Mouse (Mus musculus): ENCODE results near the gene Gm5741.

The Gm5741 gene

GRCm38 (mm10) chr8:85074167-85074566 is 6.4 kb upstream of the Gm5741 start:
- DNase-seq (ENCODE audit: extremely low read depth, low read depth, low spot score), result no peak

- DNase-seq (ENCODE audit: extremely low read depth, low read depth, low spot score), result no peak
These were observed 5.3 kb upstream of the Gm5741 start for GRCm38 (mm10) chr8:85073041-85073612.

GRCm38 (mm10) chr8:85072364-85072929 is 4.7 kb upstream of the Gm5741 start:
- no peak for DNase-seq (ENCODE audit: extremely low read depth, low read depth, low spot score)

GRCm38 (mm10) chr8:85071514-85072281 is 3.9 kb upstream of the Gm5741 start, which contains the start of gene Dhps:
Gene Dhps, plus strand, starts transcription at chr8:85071757.
- DNase-seq (ENCODE audit: extremely low read depth, low read depth, low spot score), result no peak

- DNase-seq (ENCODE audit: extremely low read depth, low read depth, low spot score), result no peak
These were observed 3.3 kb upstream of the Gm5741 start for GRCm38 (mm10) chr8:85071041-85071440.

- peak; percentile 69 for DNase-seq (ENCODE audit: extremely low read depth, low read depth, low spot score)
These were observed 627 bp downstream of the Gm5741 start for GRCm38 (mm10) chr8:85067155-85067554.

GRCm38 (mm10) chr8:85065213-85065612 is 2.6 kb downstream of the Gm5741 start:
- DNase-seq (ENCODE audit: extremely low read depth, low read depth, low spot score), result no peak

- no peak for DNase-seq (ENCODE audit: extremely low read depth, low read depth, low spot score)
These were observed 5.2 kb downstream of the Gm5741 start for GRCm38 (mm10) chr8:85062603-85063002.

GRCm38 (mm10) chr8:85059879-85060616 is 7.7 kb downstream of the Gm5741 start, which contains the start of gene Fbxw9:
Gene Fbxw9, plus strand, starts transcription at chr8:85060055.
- DNase-seq (ENCODE audit: extremely low read depth, low read depth, low spot score), result no peak

- no peak for DNase-seq (ENCODE audit: extremely low read depth, low read depth, low spot score)
These were observed 10.4 kb downstream of the Gm5741 start for GRCm38 (mm10) chr8:85057367-85057766.

- DNase-seq (ENCODE audit: extremely low read depth, low read depth, low spot score), result peak; percentile 92
These were observed 24.2 kb downstream of the Gm5741 start for GRCm38 (mm10) chr8:85043619-85044018.

GRCm38 (mm10) chr8:85037681-85038531 is 29.9 kb downstream of the Gm5741 start:
- no peak for DNase-seq (ENCODE audit: extremely low read depth, low read depth, low spot score)

GRCm38 (mm10) chr8:85037366-85037680 is 30.5 kb downstream of the Gm5741 start:
- no peak for DNase-seq (ENCODE audit: extremely low read depth, low read depth, low spot score)

- peak; percentile 94 for DNase-seq (ENCODE audit: extremely low read depth, low read depth, low spot score)
These were observed 30.9 kb downstream of the Gm5741 start, which contains the start of gene Tnpo2 for GRCm38 (mm10) chr8:85036718-85037365. Gene Tnpo2, plus strand, starts transcription at chr8:85036915.

- no peak for DNase-seq (ENCODE audit: extremely low read depth, low read depth, low spot score)
These were observed 31.4 kb downstream of the Gm5741 start for GRCm38 (mm10) chr8:85036381-85036717.

GRCm38 (mm10) chr8:85035728-85036310 is 32.0 kb downstream of the Gm5741 start:
- no peak for DNase-seq (ENCODE audit: extremely low read depth, low read depth, low spot score)

- no peak for DNase-seq (ENCODE audit: extremely low read depth, low read depth, low spot score)
These were observed 32.5 kb downstream of the Gm5741 start for GRCm38 (mm10) chr8:85035165-85035727.

- DNase-seq (ENCODE audit: extremely low read depth, low read depth, low spot score), result no peak
These were observed 33.0 kb downstream of the Gm5741 start for GRCm38 (mm10) chr8:85034764-85035163.

- no peak for DNase-seq (ENCODE audit: extremely low read depth, low read depth, low spot score)
These were observed 33.9 kb downstream of the Gm5741 start for GRCm38 (mm10) chr8:85033867-85034266.
